Mouse (Mus musculus) embryonic facial prominence, embryonic 14.5 days (tissue): ENCODE measurements at regions not wholly inside any gene's neighbourhood (a gene's known extent, or its start where the extent isn't known, plus 50 kb on each side); places are given as distances from the start of the nearest gene placed in this dataset.

Experiments
- ATAC-seq: fragments of 200-750 bp; cut with Nextera tagmentation; 2 replicates; pipeline ENCODE4 v1.8.0; 2017; ENCODE audit warnings: low read depth, moderate number of reproducible peaks, moderate TSS enrichment
- DNase-seq: peaks from one replicate; pipeline ENCODE4 v3.0.0-alpha.2; 2015; ENCODE audit warnings: low spot score
- H3K27ac ChIP-seq: fragments of 300-500 bp; sonication (generic); replicated peaks from 2 replicates; pipeline ENCODE4 v1.5.1; 2014; ENCODE audit warnings: low read depth, mild to moderate bottlenecking, low read length, moderate library complexity
- H3K27me3 ChIP-seq: fragments of 300-500 bp; sonication (generic); replicated peaks from 2 replicates; pipeline ENCODE4 v1.6.1; 2014; ENCODE audit warnings: low read length; ENCODE audit not compliant: control insufficient read depth, insufficient read depth
- H3K36me3 ChIP-seq: fragments of 300-500 bp; sonication (generic); 2 replicates; pipeline ENCODE4 v1.6.1; 2014; ENCODE audit warnings: low read length, mixed read lengths; ENCODE audit not compliant: control insufficient read depth, insufficient read depth
- H3K4me1 ChIP-seq: fragments of 300-500 bp; sonication (generic); 2 replicates; pipeline ENCODE4 v1.6.1; 2014; ENCODE audit warnings: antibody characterized with exemption, low read length; ENCODE audit not compliant: control insufficient read depth, insufficient read depth
- H3K4me2 ChIP-seq: fragments of 300-500 bp; sonication (generic); 2 replicates; pipeline ENCODE4 v1.6.1; 2014; ENCODE audit warnings: low read depth, mild to moderate bottlenecking, low read length, moderate library complexity, mixed read lengths
- H3K4me3 ChIP-seq: fragments of 300-500 bp; sonication (generic); 2 replicates; pipeline ENCODE4 v1.5.1; 2014; ENCODE audit warnings: low read depth, mild to moderate bottlenecking, low read length
- H3K9ac ChIP-seq: fragments of 300-500 bp; sonication (generic); 2 replicates; pipeline ENCODE4 v1.6.1; 2014; ENCODE audit warnings: low read depth, mild to moderate bottlenecking, low read length, moderate library complexity, mixed read lengths
- H3K9me3 ChIP-seq: fragments of 300-500 bp; sonication (generic); 2 replicates; pipeline ENCODE4 v1.6.1; 2016; ENCODE audit warnings: low read length; ENCODE audit not compliant: control insufficient read depth
- WGBS: fragments of 180-500 bp; shearing (Covaris S2); extraction: QIAGEN DNeasy Blood & Tissue Kit; methylation state at CpG from one replicate; pipeline ENCODE4 v1.1.7; 2014; 5-methylcytosine and 5-hydroxymethylcytosine counted together

DNA sequence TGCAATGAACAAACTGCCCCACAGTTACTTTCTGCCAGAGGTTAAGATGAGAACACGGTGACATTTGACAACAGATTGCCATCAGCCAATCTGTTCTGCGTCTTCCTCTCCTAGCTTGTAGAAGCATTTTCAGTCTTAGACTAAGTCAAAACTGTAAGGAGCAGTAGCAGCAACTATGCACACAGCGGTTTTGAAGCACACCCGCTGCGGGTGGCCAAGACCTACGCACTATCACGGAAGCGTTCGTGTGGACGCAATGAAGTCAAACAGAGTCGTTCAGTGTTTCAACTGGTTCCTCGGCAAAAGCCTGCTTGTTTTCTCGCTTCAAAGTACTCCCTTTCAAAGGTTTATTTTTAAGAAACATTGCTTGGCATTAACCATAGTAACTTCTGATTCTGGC lies 212.9 kb upstream of the Akirin2 start:
- Histone ChIP-seq H3K4me1 (peaks cover 9% of the 10 kb centered on the region; the same call in 1 of the 2 replicates), H3K9me3 (no peaks in the 10 kb centered on the region), H3K9ac (0 out of 2 replicates have a peak overlapping the region, but pooled peaks have one; percentile 14), H3K4me2 (peak overlapping the region; percentile 24; the same call in 1 of the 2 replicates), H3K4me3 (no peak overlapping the region), H3K36me3 (no peaks in the 10 kb centered on the region), H3K27ac (no peak overlapping the region; the same call in 1 of the 2 replicates), H3K27me3 (no peaks in the 10 kb centered on the region)
- WGBS = 82% methylated on average over 13 of the region's 13 CpGs
- no peak for DNase-seq
- no peak for ATAC-seq

GRCm38 (mm10) chr4:34340057-34340456 lies 210.7 kb upstream of the Akirin2 start:
- Histone ChIP-seq H3K9ac (no peak overlapping the region), H3K4me1 (peaks cover 9% of the 10 kb centered on the region; the same call in 1 of the 2 replicates), H3K27ac (no peak overlapping the region), H3K4me2 (no peak overlapping the region), H3K9me3 (no peaks in the 10 kb centered on the region), H3K27me3 (no peaks in the 10 kb centered on the region), H3K36me3 (no peaks in the 10 kb centered on the region), H3K4me3 (no peak overlapping the region)
- ATAC-seq (no peak), DNase-seq (no peak)
- 93% methylated on average over 8 of the region's 8 CpGs for WGBS

GRCm38 (mm10) chr4:34371281-34372032 lies 179.3 kb upstream of the Akirin2 start:
- H3K9ac ChIP-seq = peak overlapping the region; percentile 25; the same call in 1 of the 2 replicates

DNA sequence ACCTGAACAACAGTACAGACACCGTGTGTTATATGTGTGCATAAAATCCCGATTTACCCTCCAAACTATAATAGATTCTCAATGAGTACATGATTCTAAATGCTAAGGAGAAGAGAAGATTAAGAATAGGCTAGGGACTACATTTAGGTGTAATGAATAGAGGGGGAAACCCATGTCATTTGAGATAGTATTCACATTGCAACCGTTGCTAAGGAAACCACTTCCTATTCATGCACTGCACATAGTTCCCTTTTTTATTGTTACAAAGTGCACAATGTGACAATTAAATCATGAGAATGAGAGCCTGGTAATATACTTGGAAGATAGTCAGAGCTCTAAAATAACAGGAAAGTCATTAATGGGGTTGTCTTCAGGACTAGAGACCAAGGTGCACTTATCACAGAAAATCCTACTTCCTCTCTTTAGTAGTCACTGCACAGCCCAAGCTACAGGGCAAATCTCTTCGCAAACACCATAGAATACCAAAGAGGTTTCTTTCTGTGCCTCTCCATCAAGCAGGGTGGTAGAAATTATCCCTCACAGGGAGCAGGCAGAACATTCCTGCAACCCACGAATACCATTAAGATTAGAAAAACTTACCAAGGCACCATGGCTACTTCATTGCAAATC lies 164.3 kb upstream of the Akirin2 start:
- H3K4me1 ChIP-seq = no peaks in the 10 kb centered on the region
- H3K27ac ChIP-seq = no peak overlapping the region
- ATAC-seq (no peak), DNase-seq (no peak)
- H3K4me2 ChIP-seq = no peak overlapping the region
- H3K27me3 ChIP-seq = no peaks in the 10 kb centered on the region
- 86% methylated on average over 5 of the region's 5 CpGs for WGBS
- no peak overlapping the region for H3K4me3 ChIP-seq
- no peaks in the 10 kb centered on the region for H3K36me3 ChIP-seq
- no peak overlapping the region for H3K9ac ChIP-seq
- H3K9me3 ChIP-seq = peaks cover under 1% of the 10 kb centered on the region; the same call in 1 of the 2 replicates

More at GRCm38 (mm10) chr4:34371281-34372032, 179.3 kb upstream of the Akirin2 start:
- Histone ChIP-seq H3K36me3 (no peaks in the 10 kb centered on the region), H3K4me1 (peaks cover 6% of the 10 kb centered on the region; the same call in 1 of the 2 replicates), H3K27me3 (no peaks in the 10 kb centered on the region), H3K9me3 (no peaks in the 10 kb centered on the region), H3K4me2 (no peak overlapping the region; the same call in 1 of the 2 replicates), H3K27ac (no peak overlapping the region), H3K4me3 (no peak overlapping the region)
- DNase-seq = peak; percentile 57
- 44% methylated on average over 8 of the region's 8 CpGs for WGBS
- peak; percentile 60; the same call in 1 of the 2 replicates for ATAC-seq

DNA sequence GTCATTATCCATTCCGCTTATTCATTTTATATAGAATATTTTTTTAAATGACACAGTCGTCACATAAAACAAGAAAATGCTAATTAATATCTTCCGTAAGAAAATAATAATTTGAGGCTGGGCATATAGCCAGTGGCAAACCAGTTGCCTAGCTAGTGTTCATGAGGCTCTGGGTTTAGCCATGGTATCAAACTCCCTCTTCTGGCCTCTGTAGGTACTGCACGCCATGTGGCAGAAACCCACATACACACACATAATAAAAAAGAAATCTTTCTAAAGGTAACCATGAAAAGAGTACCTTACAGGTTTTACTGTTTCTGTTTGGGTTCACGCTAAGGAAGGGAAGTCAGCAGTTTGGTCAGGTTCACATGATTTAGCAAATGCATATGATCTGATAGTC lies 159.2 kb upstream of the Akirin2 start:
- DNase-seq (no peak), ATAC-seq (no peak)
- WGBS = 92% methylated on average over 5 of the region's 5 CpGs

DNA sequence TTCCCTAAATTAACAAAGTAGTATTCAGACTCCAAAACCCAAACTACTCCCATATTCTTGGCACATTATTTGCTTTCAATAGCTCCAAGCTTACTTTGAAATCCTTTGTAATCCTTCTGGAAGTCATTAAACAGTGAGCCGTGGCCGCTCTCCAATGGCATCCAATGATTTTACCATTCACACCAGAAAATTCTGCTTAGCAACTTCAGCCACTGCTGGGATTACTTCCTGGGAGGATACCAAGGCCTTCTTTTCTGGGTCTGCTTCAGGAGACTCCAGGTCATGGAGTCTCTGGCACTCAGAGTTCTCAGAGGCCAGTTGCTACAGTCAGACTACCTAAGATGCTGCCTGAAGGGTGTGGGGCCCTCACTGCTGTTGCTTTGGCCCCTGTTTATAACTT lies 147.7 kb upstream of the Akirin2 start:
- H3K4me2 ChIP-seq = no peak overlapping the region
- H3K36me3 ChIP-seq = no peaks in the 10 kb centered on the region
- no peaks in the 10 kb centered on the region for H3K4me1 ChIP-seq
- ATAC-seq (no peak), DNase-seq (peak; percentile 69)
- no peak overlapping the region for H3K27ac ChIP-seq
- 0 out of 2 replicates have a peak, but pooled peaks cover 11% of the 10 kb centered on the region for H3K9me3 ChIP-seq
- WGBS = 26% methylated on average over 2 of the region's 2 CpGs
- H3K4me3 ChIP-seq = no peak overlapping the region
- no peak overlapping the region for H3K9ac ChIP-seq
- H3K27me3 ChIP-seq = no peaks in the 10 kb centered on the region

More for the DNA sequence above, 159.2 kb upstream of the Akirin2 start:
- Histone ChIP-seq H3K4me1 (no peaks in the 10 kb centered on the region), H3K9ac (no peak overlapping the region), H3K9me3 (peaks cover 4% of the 10 kb centered on the region; the same call in 1 of the 2 replicates), H3K27me3 (no peaks in the 10 kb centered on the region), H3K4me2 (no peak overlapping the region), H3K4me3 (no peak overlapping the region), H3K27ac (no peak overlapping the region), H3K36me3 (no peaks in the 10 kb centered on the region)

GRCm38 (mm10) chr4:34407181-34407580 lies 143.6 kb upstream of the Akirin2 start:
- no peak overlapping the region for H3K4me2 ChIP-seq
- no peaks in the 10 kb centered on the region for H3K27me3 ChIP-seq
- 54% methylated on average over 3 of the region's 3 CpGs for WGBS
- H3K9me3 ChIP-seq = no peaks in the 10 kb centered on the region
- no peaks in the 10 kb centered on the region for H3K36me3 ChIP-seq
- H3K4me1 ChIP-seq = no peaks in the 10 kb centered on the region
- peak; percentile 19 for DNase-seq
- no peak for ATAC-seq
- no peak overlapping the region for H3K4me3 ChIP-seq
- H3K9ac ChIP-seq = no peak overlapping the region
- H3K27ac ChIP-seq = no peak overlapping the region

DNA sequence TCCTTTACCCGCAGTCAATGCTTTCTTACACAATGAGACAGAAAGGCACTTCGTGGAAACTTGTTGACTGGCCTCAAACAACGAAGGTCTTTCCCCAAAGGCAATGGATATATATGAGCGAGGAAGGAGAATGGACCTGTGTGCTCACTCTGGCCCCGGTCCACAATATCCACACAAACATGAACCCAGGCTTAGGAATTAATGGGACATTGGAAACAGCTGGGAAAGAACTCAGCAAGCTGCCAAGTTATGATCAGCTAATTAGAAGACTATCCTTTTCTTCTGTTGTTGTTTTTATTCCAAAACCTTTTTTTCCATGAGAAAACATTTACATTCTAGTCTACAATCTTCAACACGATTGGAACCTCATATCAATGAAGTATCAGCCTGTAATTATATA lies 129.8 kb upstream of the Akirin2 start:
- no peak for DNase-seq
- H3K9ac ChIP-seq = no peak overlapping the region
- no peaks in the 10 kb centered on the region for H3K27me3 ChIP-seq
- H3K9me3 ChIP-seq = 0 out of 2 replicates have a peak, but pooled peaks cover 3% of the 10 kb centered on the region
- no peaks in the 10 kb centered on the region for H3K4me1 ChIP-seq
- no peaks in the 10 kb centered on the region for H3K36me3 ChIP-seq
- 81% methylated on average over 6 of the region's 6 CpGs for WGBS
- H3K4me3 ChIP-seq = no peak overlapping the region
- no peak overlapping the region for H3K27ac ChIP-seq
- no peak overlapping the region for H3K4me2 ChIP-seq
- no peak for ATAC-seq
